Mouse (Mus musculus) heart, postnatal 25 days (tissue): Measurements from ENCODE around the gene Ddx39b. TPM values are rescaled to one million over a fixed set of nuclear protein-coding genes. Genes with fewer than 3 reads are reported as not detected.
"Not testable (repeated sequence)": the region's sequence is repeated elsewhere in the genome, so short reads cannot be mapped to it uniquely, and the experiment has no call there.

Experiments used
- DNase-seq: peaks from one replicate; pipeline ENCODE4 v3.0.0; 2022; ENCODE audit warnings: low spot score
- intact Hi-C: fragments of 180-260 bp; cut with DNase I; formaldehyde crosslinking; loops from one replicate; pipeline ENCODE4 v1.15.1; 2025
- total RNA-seq, 2 experiments: library from RNA; stranded (reverse); gene quantifications; 2 replicates each; pipeline ENCODE4 v1.2.3; 2021

The Ddx39b gene
- total RNA-seq, 2 experiments from 2014 or later = 89.2 to 99.4 TPM

DNA sequence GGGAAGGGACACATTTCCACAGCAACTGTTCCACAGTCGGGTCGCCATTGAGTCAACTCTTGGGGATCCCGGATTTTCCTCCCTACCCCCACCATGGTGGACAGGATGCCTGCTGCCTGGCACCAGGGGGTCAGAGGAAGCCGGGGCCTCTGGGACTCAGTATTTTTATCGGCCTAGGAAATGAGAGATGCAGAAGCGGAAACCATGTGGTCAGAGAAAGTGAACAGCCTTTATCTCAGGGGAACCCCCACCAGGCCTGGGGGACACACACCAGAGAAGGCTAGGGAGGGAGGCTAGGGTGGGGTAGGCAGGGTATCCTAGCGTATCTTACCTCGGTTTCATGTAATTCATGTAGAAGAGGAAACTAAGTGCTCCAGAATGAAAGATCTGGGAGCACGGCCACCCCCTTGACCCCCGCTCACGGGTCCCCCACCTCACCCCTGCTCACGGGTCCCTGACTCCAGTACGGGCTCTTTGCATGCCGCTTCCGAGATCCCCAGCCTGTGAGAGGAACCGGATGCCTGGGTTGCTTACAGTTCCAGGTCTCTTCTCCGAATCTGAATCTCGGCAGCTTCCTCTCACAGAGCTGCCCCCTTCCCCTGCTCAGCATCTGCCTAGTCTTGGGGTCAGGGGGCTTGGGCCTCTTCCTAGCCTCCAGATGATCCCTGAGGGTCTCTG lies 22.9 kb upstream of the Ddx39b start:
- intact Hi-C loops = no loop called here

DNA sequence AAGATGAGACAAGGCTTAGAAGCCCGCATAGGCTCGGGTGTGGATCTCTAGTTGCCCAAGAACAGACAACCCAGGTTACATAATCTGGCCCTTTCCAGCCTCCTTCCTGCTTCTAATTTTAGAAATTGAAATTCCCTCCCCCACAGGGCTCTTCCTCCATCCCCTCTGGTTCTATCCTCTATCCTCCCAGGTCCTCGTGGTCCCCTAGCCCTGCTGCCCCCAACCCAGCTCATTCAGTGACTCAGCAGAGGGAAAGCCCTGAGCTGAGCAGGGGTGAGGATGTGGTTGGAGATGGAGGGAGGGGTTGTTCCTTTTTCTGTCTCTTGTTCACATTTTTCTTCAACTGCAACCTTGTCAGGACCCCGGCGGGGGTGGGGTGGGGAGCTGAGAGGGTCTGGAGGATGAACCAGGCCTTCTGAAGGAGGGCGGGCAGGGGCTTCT lies 21.9 kb upstream of the Ddx39b start:
- intact Hi-C loops = no loop called here
- DNase-seq = no peak

More for the DNA sequence above, 22.9 kb upstream of the Ddx39b start:
- DNase-seq = peak; percentile 47

DNA sequence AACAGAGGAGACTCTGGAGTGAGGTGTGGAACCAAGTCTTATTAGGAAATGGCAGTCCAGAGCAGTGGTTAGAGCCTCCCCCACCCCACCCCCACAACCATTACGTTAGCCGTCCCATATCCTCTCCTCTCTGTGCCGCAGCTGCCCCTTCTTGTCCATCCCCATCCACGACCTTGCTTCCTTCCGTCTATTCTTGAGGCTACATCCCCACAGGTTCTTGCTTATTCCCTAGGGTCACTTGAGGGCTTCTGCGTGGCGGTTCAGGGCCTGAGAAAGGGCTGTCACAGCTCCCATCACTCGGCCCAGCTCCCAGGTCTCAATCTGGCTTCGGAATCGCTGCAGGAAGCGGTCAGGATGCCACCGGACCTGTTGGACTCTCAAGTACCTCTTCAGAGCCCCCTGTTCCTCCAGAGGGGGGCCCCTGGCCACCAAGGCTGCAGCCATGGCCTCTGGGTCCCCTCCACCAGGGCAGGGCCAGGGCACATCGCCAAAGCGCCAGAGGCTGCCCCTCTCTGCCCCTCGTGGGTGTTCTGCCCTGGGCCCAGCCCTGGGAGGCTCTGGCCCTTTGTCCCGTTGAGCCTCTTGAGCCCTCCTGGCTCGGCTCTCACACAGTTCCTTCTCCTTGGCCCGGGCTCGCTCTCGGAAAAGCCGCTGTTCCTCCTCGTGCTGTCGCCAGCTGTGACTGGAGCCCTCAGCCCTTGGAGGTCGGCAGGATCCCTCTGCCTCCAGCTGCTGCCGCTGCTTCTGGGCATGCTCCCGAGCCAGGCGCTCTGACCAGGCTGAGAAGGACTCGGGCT lies 21.2 kb upstream of the Ddx39b start, which contains the start of gene Gm16181:
Gene Gm16181 (plus strand): TSS at position 679 of the 797 bp plus-strand sequence.
- peak; percentile 47 for DNase-seq
- intact Hi-C loops = no loop called here

DNA sequence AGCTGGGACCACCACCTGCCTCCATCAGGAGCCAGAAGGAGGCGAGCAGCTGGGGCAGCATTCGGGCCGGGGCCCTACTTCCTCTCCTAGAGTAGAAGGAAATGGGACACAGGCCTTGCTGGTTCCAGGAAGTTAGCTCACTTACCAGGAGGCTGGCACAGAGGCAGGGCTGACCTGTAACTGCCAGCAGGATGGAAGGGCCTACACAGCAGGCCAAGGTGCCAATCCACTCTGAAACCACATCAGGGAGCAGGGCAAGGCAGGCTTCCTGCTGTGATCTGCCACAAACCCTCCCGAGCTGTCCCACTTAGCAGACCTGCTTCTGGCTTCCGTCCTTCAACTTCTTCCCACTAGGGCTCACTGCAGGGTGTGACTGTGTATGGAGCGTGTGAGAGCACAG lies 19.2 kb upstream of the Ddx39b start:
- intact Hi-C loops = loop anchor here (2.0 kb wide), 1 partner anchor 23 kb away; no protein-coding TSS in a partner anchor

DNA sequence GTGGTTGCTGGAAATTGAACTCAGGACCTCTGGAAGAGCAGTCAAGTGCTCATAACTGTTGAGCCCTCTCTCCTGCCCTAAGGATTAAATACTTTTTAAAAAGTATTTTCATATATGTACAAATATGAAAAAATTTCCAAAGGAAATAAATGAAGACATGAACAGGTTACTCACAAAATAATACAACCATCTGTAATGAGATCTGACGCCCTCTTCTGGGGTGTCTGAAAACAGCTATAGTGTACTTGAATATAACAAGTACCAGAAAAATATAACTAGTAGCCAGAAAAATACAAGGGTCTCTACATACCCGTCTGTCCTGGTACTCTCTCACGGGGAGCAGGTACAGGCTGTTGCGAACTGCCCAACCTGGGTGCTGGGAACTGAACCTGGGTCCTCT lies 16.9 kb upstream of the Ddx39b start:
- DNase-seq = no peak
- intact Hi-C loops = no loop called here

More for the DNA sequence above, 19.2 kb upstream of the Ddx39b start:
- no peak for DNase-seq

DNA sequence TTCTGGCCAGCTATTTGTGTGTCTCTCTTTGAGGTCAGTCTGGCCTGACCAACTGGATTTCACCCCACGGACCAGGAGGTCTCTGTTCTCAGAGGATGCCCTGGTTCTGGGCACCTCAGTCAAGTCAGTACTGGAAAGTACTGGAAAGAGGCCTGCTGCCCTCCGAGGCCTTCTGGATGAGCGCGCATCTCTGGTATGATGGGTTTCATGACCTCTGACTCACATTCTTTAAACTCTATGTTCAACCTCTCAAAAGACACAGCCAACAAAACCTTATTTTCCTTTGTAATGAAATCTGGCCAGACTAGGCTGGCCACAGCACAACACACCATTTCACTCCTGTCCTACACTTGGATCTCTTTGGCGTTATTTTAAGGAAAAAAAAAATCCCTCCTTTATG lies 16.1 kb upstream of the Ddx39b start:
- intact Hi-C loops = no loop called here
- no peak for DNase-seq

DNA sequence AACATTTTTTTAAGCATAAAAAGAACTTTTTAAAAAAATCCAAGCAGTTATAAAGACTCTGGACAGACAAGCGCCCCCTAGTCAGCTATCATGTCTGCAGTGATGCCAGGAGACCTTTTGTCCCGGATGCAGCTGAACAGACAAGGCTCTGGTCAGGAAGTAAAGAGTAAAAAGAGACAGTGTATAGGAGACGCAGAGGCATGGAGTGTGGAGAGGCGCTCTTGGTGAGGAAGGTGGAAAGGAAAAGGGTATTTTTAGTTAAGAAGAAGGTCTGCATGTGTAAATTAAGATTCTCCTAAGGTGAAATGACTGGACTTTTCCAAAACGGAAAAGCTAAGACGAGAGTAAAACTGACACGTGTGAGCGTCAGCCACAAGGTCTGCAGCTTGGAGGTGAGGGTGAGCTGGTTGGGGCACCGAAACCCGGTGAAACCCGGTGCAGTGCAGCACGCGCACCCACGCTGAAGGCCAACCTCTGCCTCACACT lies 14.9 kb upstream of the Ddx39b start:
- no peak for DNase-seq
- intact Hi-C loops = no loop called here

DNA sequence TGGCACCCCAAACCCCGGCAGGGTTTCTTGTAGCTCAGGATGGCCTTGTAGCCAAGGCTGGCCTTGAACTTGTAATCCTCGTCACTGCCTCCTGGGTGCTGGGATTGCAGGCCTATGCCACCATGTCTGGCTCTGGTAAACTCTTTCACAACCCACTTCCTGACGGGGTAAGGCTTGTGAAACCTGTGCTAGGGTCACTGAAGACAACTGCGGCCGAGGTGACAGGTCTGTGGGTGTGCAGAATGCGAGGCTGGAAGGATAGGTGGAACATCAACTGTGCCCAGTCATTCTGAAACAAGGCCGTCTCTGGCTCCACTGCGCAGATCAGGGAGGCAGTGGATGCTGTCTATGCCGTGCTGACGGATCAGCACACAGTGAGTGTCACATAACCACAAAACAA lies 10.5 kb upstream of the Ddx39b start:
- intact Hi-C loops = loop anchor here (10.0 kb wide), 1 partner anchor 206 kb away; the partner anchor contains the start of gene Sapcd1
- DNase-seq = no peak

DNA sequence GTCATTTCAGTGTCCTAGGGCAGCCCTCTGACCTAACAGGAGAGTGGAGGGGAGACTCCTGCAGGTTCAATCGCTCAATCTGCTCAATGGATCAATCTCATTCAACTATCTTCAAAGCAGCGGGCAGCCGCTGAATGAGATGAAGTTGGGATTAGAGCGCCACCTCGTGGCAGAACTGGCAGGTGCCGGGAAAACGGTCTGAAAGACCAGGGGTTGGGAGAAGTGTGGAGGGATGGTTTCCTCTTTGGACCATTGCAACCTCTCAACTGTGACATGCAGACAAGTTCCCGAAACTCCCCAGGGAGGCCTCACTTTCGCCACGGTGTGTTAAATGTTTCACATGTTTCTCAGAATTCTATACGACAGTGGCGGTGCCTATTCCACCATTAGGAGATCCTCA lies 9.5 kb upstream of the Ddx39b start:
- intact Hi-C loops = loop anchor here (1.0 to 10.0 kb wide), 3 partner anchors 54 to 207 kb away; partner anchors contain the start of gene Sapcd1
- peak; percentile 42 for DNase-seq

DNA sequence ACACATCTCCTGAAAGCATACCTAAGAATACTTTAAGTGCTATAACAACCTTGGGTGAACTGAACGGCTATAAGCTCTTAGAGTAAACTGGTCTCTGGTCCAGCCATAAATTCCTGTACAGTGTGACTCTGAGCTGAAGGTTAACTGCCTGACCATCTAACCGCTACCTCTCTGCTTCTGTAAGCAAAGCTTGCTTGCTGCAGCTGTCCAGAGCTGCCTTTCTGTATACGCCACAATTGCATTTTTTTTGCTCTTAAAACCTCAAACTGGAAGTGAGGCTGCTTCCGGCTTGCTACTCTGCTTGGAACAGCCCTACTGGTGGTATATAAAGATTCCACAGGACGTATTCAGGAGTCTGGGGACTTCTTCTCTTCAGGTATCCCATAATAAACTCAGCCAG lies 8.9 kb upstream of the Ddx39b start:
- DNase-seq = no peak
- intact Hi-C loops = loop anchor here (1.0 to 10.0 kb wide), 3 partner anchors 54 to 208 kb away; partner anchors contain the start of gene Sapcd1

DNA sequence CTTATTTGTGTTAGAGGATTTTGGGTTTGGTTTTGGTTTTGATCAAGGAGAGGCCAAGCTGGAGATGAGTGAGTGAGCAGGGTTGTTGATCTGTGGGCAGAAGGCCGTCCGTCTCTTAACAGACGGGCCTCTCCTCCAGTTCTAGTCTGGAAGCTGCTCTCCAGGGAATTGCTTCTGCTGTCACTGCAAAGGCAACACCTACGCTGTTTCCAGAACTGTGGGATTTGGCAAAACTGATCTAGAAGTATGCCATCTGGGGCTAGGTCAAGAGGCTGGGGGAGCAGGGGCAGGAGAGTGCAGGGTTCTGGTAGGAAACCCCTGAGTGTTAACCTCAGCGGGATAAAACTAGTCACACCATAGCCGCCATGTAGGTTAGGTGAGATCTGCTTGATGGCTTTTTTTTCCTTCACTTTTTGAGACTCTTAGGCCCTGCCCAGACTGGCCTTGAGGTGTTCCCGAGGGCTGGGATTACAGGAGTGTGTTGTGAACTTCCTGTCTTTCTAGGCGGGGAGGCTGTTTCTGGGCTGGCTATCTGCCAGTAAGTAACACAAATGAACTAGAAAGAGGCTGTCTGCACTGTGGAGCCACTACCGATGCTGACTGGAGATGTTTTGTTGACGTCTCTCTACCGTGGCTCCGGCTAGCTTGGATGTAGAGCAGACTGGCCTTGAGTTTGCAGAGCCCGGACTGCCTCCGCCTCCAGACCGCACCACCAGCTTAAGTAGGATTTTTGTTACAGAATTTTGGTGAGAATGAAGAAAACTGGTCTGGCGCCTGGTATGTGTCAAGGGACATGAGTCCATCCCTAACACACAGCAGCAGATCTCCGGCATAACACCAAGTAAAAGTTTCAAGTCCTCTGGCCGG lies 8.2 kb upstream of the Ddx39b start, which contains the start of gene Atp6v1g2:
Gene Atp6v1g2 (plus strand): TSS at position 547 of the 867 bp plus-strand sequence.
- intact Hi-C loops = loop anchor here (10.0 kb wide), 1 partner anchor 209 kb away; the partner anchor contains the start of gene Sapcd1

DNA sequence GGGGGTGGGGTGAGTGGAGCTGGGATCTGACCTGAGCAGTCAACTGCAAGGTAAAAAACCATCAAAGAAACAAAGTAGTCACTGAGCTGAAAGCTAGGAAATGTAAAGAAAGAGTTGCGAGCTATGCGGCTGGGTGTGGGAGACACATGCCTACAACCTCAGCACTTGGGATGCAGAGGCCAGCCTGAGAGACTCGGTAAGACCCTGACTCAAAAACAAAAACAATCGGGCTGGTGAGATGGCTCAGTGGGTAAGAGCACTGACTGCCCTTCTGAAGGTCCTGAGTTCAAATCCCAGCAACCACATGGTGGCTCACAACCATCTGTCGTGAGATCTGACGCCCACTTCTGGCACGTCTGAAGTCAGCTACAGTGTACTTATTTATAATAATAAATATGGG lies 7.5 kb upstream of the Ddx39b start:
- DNase-seq = not testable (repeated sequence)
- intact Hi-C loops = loop anchor here (10.0 kb wide), 1 partner anchor 209 kb away; the partner anchor contains the start of gene Sapcd1

More for the DNA sequence above, 8.2 kb upstream of the Ddx39b start, which contains the start of gene Atp6v1g2:
- no peak for DNase-seq

DNA sequence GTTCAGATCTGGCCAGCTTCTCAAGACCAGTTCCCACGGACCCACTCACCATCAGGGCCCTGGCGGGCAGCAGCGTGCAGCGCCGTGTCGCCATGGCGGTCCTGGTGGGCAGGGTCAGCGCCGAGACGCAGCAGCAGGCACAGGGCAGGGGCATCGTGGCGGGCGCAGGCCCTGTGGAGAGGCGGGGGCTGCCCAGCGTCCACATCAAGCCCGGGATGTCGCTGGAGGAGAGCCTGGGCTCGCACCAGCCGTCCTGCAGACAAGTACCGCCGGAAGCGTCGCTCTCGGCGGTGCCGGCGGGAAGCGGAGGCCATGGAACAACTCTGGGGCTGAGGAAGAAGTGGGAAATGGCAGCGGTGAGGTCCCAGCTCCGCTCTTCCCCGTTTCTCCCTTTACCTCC lies 6.6 kb upstream of the Ddx39b start:
- DNase-seq = peak; percentile 31
- intact Hi-C loops = loop anchor here (5.0 to 10.0 kb wide), 3 partner anchors 113 to 233 kb away; partner anchors contain the start of genes Csnk2b, Gpank1, Sapcd1 and Vars

DNA sequence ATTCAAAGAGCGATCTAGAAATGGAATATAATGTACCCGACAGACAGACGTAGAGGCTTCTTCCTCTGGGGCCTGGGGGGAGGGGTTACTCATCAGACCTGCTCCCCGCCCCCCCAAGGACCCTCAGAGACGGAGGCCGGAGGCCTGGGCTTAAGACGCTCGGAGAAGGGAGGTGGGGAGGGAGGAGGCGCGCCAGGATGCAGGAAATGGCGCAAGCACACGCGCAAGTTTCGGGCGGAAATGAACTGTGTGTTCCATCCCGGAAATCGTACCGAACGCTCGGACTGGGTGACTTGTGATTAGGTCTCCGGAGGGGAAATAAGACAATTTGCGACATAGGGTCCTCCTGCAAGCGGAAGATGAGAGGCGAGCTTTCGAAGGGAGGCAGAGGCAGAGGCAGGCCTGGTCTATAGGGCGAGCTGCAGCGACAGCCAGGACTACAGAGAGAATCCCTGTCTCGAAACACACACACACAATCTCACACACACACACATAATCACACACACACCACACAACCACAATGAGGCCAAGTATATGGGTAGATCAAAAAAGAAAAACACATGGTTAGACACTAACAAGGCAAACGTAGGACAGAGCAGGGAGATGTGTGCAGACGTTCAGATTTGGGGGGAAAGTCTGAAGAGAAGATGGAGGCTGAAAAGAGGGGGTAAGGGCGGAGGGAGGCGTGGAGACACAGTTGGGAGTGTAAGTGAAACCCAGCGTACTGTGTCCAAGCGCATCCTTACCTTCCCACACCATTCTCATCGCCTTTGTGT lies 5.7 kb upstream of the Ddx39b start, which contains the start of gene Nfkbil1:
Gene Nfkbil1 (minus strand): TSS at position 179 of the 776 bp plus-strand sequence.
- intact Hi-C loops = loop anchor here (5.0 to 10.0 kb wide), 3 partner anchors 114 to 234 kb away; partner anchors contain the start of genes Csnk2b, Gpank1, Sapcd1 and Vars
- DNase-seq = peak; percentile 86

DNA sequence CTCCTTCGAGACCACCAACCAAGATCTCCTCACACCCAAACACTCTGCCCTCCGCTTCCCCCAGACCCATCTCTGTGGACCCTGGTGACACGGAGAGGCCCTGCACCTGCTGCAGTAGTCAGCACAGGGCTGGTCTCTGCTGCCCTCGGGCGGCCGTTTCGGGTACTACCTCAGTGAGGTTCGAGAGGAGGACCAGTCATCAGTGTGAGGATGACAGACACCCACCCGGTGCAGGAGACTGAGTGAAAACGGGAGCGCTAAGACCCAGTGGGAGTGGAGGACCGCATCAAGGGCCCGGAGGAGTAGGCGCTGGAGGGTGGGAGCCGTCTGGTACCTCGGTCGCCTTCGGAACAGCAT lies 5.2 kb upstream of the Ddx39b start:
- intact Hi-C loops = loop anchor here (5.0 to 10.0 kb wide), 3 partner anchors 114 to 234 kb away; partner anchors contain the start of genes Csnk2b, Gpank1, Sapcd1 and Vars
- DNase-seq = peak; percentile 83

DNA sequence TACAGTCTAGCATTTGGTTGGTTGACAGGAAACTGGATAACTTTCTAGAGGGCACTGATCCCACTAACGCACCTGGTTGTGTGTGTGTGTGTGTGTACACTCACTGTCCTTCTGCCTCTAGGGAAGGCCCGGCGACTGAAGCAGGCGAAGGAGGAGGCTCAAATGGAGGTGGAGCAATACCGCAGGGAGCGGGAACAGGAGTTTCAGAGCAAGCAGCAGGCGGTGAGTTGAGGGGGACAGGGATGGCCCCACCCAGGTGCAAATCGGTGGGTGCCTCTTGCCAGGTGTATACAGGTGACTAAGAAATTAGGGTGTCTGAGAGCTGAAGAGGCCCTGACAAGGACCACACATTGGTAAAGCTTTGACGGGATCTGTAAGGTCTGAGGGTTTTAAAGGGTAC lies 4.5 kb upstream of the Ddx39b start:
- no peak for DNase-seq
- intact Hi-C loops = loop anchor here (5.0 to 10.0 kb wide), 3 partner anchors 115 to 235 kb away; partner anchors contain the start of genes Csnk2b, Gpank1, Sapcd1 and Vars

DNA sequence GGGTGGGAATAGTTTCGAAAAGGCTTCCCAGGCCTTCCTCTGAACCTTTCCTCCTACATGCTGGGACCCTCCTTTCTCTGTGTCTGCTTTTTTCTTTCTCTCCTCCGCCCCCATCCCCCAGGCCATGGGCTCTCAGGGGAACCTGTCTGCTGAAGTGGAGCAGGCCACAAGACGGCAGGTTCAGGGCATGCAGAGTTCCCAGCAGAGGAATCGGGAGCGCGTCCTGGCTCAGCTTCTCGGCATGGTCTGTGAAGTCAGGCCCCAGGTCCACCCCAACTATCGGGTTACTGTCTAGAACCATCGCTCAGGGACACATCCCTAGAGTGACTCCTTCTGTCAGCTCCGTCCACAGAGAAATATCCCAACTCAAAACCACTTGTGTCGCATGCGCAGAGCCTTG lies 4.0 kb upstream of the Ddx39b start:
- intact Hi-C loops = loop anchor here (5.0 to 10.0 kb wide), 3 partner anchors 115 to 235 kb away; partner anchors contain the start of genes Csnk2b, Gpank1, Sapcd1 and Vars

DNA sequence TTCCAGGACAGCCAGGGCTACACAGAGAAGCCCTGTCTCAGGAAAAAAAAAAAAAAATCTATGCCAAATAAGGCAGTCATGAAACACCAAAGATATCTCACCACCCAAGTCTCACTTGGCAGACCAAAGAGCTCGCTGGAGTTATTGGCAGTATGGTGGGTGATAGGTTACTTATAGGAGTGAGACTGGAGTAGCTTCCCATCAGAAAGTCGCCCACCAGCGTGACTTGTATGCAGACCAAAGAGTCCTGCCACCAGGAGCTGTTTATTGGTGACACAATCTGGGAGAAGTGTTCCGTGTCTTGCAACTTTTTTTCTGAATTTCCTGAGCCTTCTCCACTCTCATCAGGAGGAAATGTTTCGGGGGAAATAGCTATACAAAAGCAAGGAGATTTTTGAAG lies 1.8 kb upstream of the Ddx39b start:
- DNase-seq = no peak
- intact Hi-C loops = loop anchor here (5.0 to 10.0 kb wide), 3 partner anchors 117 to 237 kb away; partner anchors contain the start of genes Csnk2b, Gpank1, Sapcd1 and Vars

More for the DNA sequence above, 4.0 kb upstream of the Ddx39b start:
- no peak for DNase-seq
